Mouse (Mus musculus) embryonic fibroblast, embryonic 13.5 days (primary cell): ENCODE data around the gene Spred2.

Source experiments
- CTCF ChIP-seq: IDR thresholded peaks from 2 replicates; pipeline ENCODE4 v1.5.1; 2011; ENCODE audit warnings: mild to moderate bottlenecking, control low read depth, low read length, moderate library complexity, borderline replicate concordance; ENCODE audit not compliant: insufficient read depth
- POLR2A ChIP-seq: IDR thresholded peaks from 2 replicates; pipeline ENCODE4 v1.6.1; 2011; ENCODE audit warnings: low read depth, mild to moderate bottlenecking, control low read depth, low read length, moderate library complexity

GRCm38 (mm10) chr11:19985283-19985854 is 61.2 kb downstream of the Spred2 start:
- TF ChIP-seq CTCF (no peak), POLR2A (no peak)
